Mouse (Mus musculus): ENCODE measurements around the gene Cdt1.
A peak's percentile ranks its signal among the peaks of the same experiment; 100 is the strongest.

Gene Cdt1

GRCm38 (mm10) chr8:122611295-122612133 is 43.7 kb downstream of the Cdt1 start, which contains the start of the genes Galns and Trappc2l:
TSS of gene Galns (minus strand) at chr8:122611463.
TSS of gene Trappc2l (plus strand) at chr8:122611640.
- peak; percentile 98 for DNase-seq (ENCODE audit: low read depth, low spot score)

GRCm38 (mm10) chr8:122616181-122616905 is 48.5 kb downstream of the Cdt1 start:
- no peak for DNase-seq (ENCODE audit: low read depth, low spot score)

GRCm38 (mm10) chr8:122617947-122618546 is 50.2 kb downstream of the Cdt1 start:
- peak; percentile 67 for DNase-seq (ENCODE audit: low read depth, low spot score)

- no peak for DNase-seq (ENCODE audit: low read depth, low spot score)
Observed at GRCm38 (mm10) chr8:122618660-122619378, 51.0 kb downstream of the Cdt1 start.

GRCm38 (mm10) chr8:122620446-122620845 is 52.6 kb downstream of the Cdt1 start:
- DNase-seq (ENCODE audit: low read depth, low spot score), result no peak

GRCm38 (mm10) chr8:122622727-122623126 is 54.9 kb downstream of the Cdt1 start, which contains the start of gene Pabpn1l:
TSS of gene Pabpn1l (minus strand) at chr8:122622739.
- no peak for DNase-seq (ENCODE audit: low read depth, low spot score)

Measured in A20 (cell line).